Mouse (Mus musculus): ENCODE measurements around the gene Erg. TPM values are rescaled to one million over a fixed set of nuclear protein-coding genes. Genes with fewer than 3 reads are reported as not detected.

Erg gene
- polyA plus RNA-seq, 1 experiment: not detected

DNA sequence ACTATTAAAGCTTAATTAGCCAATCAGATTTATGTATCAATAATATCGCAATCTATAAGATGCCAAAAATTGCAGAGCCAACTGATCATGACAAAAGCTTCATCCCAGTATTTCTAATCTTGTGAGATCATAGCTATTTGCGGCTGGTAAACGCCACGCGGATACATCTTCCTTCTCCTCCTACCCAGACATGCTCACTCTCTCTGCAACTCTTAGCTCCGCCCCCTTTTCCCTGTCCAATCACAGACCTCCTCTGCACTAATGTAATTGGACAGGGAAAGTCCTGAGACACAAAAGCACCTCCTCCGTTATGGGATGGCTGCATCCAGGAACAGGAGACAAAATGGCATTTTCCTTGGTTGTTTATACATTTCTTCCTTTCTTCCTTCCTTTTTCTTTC lies 22.2 kb upstream of the Erg start:
- TF ChIP-seq POLR2A (IDR thresholded peaks at IDR 0.05; ENCODE audit: borderline replicate concordance, low read depth, low read length): no peak
- no peak for TF ChIP-seq CTCF (IDR thresholded peaks at IDR 0.05; ENCODE audit: low read depth, low read length)
- Histone ChIP-seq H3K27ac (ENCODE audit: insufficient read depth, low read depth, low read length) (no peak overlapping the region), H3K4me1 (ENCODE audit: control insufficient read depth, insufficient read depth, low read length) (peaks cover 10% of the 10 kb centered on the region), H3K4me3 (ENCODE audit: insufficient read depth, low read length) (no peak overlapping the region)

DNA sequence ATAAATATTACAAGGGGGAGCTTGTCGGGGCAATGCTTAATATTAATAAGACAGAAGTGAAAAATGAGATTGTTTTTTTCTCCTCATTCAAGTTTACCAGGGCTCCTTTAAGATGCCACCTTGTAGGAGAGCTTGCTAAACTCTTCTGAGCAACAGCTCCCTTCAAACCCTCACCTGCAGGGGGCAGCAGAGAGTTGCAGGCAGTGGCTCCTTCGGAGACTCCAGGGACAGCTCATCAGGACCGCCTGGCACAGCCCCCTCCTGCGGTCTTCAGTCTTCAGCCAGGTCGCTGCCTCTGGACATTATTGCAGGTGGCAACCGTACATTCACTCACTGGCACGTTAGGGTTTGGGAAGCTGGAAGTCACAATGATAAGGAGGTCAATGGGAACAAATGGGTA lies 18.9 kb upstream of the Erg start:
- Histone ChIP-seq H3K4me1 (ENCODE audit: control insufficient read depth, insufficient read depth, low read length) (no peaks in the 10 kb centered on the region), H3K27ac (ENCODE audit: insufficient read depth, low read depth, low read length) (no peak overlapping the region), H3K4me3 (ENCODE audit: insufficient read depth, low read length) (no peak overlapping the region)
- TF ChIP-seq POLR2A (IDR thresholded peaks at IDR 0.05; ENCODE audit: borderline replicate concordance, low read depth, low read length) (no peak), CTCF (IDR thresholded peaks at IDR 0.05; ENCODE audit: low read depth, low read length) (peak; percentile 82)

DNA sequence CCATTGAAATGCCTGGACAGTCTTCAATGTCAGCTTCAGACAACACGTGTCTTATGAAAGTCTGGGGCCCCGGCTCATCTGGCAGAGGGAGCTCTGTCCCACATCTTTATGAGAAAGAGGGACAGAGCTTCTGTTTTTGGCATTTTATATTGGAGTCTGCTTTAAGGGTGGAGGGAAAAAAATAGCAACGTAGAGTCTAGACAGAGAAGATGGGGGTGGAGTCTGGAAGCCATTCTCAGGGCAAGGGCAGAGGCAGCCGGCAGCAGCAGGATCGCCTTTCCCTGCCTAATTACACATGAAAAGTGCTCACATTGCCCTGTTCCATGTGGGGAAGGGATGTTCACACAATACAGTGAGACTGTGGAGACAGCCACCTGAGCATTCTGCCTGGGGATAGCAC lies 16.1 kb upstream of the Erg start:
- TF ChIP-seq POLR2A (IDR thresholded peaks at IDR 0.05; ENCODE audit: borderline replicate concordance, low read depth, low read length) (no peak), CTCF (IDR thresholded peaks at IDR 0.05; ENCODE audit: low read depth, low read length) (no peak)
- Histone ChIP-seq H3K4me3 (ENCODE audit: insufficient read depth, low read length) (no peak overlapping the region), H3K4me1 (ENCODE audit: control insufficient read depth, insufficient read depth, low read length) (no peaks in the 10 kb centered on the region), H3K27ac (ENCODE audit: insufficient read depth, low read depth, low read length) (no peak overlapping the region)

DNA sequence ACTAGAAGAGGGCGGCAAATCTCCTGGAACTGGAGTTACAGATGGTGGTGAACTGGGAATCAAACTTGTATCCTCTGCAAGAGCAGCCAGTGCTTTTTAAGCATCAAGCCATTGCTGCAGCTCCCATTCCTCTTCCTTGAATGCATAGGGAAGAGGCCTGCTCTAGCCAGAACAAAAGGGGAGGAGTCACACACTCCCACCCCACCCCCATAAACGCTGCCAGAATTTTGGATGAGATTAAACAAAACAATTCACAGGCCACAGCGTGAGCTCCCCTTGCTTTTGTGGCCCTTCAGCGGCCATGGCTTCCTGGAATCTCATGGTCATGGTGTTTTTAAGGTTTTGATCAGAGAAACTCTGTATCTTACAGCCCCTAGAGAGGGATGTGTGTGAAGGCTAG lies 15.4 kb upstream of the Erg start:
- TF ChIP-seq CTCF (IDR thresholded peaks at IDR 0.05; ENCODE audit: low read depth, low read length): no peak
- TF ChIP-seq POLR2A (IDR thresholded peaks at IDR 0.05; ENCODE audit: borderline replicate concordance, low read depth, low read length): no peak
- no peak overlapping the region for H3K27ac ChIP-seq (ENCODE audit: insufficient read depth, low read depth, low read length)
- H3K4me3 ChIP-seq (ENCODE audit: insufficient read depth, low read length): no peak overlapping the region
- H3K4me1 ChIP-seq (ENCODE audit: control insufficient read depth, insufficient read depth, low read length): no peaks in the 10 kb centered on the region

DNA sequence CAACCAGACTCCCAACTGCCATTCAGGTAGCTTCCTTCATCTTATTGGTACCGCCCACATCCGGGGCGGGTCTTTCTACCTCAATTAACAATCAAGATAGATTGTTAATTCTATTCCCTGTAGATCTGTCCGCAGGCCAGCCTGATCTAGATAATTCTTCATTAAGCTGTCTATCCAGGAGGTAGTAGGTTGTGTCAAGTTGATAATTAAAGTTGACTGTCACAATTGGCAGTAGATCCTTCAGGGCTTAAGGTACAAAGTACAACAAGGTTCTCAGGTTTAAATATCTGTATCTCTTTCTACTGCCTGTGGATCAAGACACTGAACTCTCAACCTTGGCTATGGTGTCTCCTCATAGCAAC lies 14.8 kb upstream of the Erg start:
- no peak overlapping the region for H3K4me3 ChIP-seq (ENCODE audit: insufficient read depth, low read length)
- H3K4me1 ChIP-seq (ENCODE audit: control insufficient read depth, insufficient read depth, low read length): no peaks in the 10 kb centered on the region
- no peak for TF ChIP-seq POLR2A (IDR thresholded peaks at IDR 0.05; ENCODE audit: borderline replicate concordance, low read depth, low read length)
- no peak for TF ChIP-seq CTCF (IDR thresholded peaks at IDR 0.05; ENCODE audit: low read depth, low read length)
- no peak overlapping the region for H3K27ac ChIP-seq (ENCODE audit: insufficient read depth, low read depth, low read length)

DNA sequence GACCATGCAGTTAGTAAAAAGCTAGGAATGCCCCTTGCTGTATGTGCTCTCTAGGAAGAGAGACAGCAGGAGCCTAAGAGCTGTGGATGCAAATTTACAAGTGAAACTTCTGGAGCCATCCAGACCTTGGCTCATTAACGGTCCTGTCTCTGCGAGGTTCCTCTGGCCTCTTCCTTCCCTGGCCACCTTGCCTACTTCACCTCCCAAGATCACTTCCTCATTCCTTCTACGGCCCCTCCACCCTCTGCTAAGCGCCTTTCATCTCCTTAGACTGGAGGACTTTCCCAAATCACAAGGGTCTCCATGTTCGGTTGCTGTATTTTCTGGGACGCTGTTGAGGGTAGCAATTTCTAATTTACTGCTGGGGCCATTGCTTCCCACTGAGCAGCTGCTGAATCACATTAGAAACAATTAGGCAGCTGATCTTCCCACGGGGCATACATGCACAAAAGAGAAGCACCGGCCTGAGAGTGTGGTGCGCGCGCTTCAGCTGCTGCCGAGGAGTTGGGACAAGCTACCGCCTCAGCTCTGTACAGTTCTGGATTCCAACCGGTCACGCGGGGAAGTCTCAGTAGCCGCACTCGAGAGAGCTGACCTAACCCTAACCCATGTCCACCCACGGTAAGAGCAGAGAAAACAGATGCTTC lies 14.3 kb upstream of the Erg start:
- Histone ChIP-seq H3K4me3 (ENCODE audit: insufficient read depth, low read length) (no peak overlapping the region), H3K4me1 (ENCODE audit: control insufficient read depth, insufficient read depth, low read length) (no peaks in the 10 kb centered on the region), H3K27ac (ENCODE audit: insufficient read depth, low read depth, low read length) (no peak overlapping the region)
- no peak for TF ChIP-seq POLR2A (IDR thresholded peaks at IDR 0.05; ENCODE audit: borderline replicate concordance, low read depth, low read length)
- no peak for TF ChIP-seq CTCF (IDR thresholded peaks at IDR 0.05; ENCODE audit: low read depth, low read length)

DNA sequence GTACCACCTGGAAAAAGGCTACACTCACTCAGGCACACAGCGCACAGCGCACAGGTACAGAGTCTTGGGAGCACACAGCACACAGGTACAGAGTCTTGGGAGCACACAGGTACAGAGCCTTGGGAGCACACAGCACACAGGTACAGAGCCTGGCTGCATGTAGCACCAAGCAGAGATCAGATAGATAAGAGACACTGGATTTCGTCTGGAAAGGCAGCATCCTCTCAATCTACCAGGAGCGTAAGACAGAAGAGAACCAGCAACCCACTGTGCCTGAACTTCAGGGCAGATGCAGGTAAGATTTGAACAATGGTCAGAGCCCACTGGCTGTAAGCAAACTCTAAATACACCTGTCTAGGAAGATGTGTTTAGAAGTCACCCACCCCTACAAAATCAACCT lies 12.5 kb upstream of the Erg start:
- Histone ChIP-seq H3K27ac (ENCODE audit: insufficient read depth, low read depth, low read length) (no peak overlapping the region), H3K4me3 (ENCODE audit: insufficient read depth, low read length) (no peak overlapping the region), H3K4me1 (ENCODE audit: control insufficient read depth, insufficient read depth, low read length) (no peaks in the 10 kb centered on the region)
- TF ChIP-seq CTCF (IDR thresholded peaks at IDR 0.05; ENCODE audit: low read depth, low read length): no peak
- TF ChIP-seq POLR2A (IDR thresholded peaks at IDR 0.05; ENCODE audit: borderline replicate concordance, low read depth, low read length): no peak

DNA sequence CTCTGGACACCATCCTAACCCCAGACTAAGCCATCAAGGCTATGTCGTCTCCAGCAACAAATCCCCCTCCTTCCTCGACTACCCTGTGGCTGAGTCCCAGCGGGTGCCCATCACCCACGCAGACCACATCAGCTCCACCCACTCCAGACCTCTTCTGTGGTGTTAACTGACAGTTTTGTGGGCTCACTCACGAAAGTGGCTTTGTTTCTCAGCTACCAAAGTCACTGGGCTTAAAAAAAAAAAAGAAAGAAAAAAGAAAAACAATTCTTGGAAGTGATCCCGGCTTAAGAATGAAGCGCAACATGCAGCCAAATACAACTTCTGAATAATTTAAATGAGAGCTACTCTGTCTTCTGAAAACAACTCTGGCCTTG lies 11.2 kb upstream of the Erg start:
- H3K4me3 ChIP-seq (ENCODE audit: insufficient read depth, low read length): no peak overlapping the region
- TF ChIP-seq CTCF (IDR thresholded peaks at IDR 0.05; ENCODE audit: low read depth, low read length) (no peak), POLR2A (IDR thresholded peaks at IDR 0.05; ENCODE audit: borderline replicate concordance, low read depth, low read length) (no peak)
- H3K27ac ChIP-seq (ENCODE audit: insufficient read depth, low read depth, low read length): no peak overlapping the region
- H3K4me1 ChIP-seq (ENCODE audit: control insufficient read depth, insufficient read depth, low read length): no peaks in the 10 kb centered on the region

DNA sequence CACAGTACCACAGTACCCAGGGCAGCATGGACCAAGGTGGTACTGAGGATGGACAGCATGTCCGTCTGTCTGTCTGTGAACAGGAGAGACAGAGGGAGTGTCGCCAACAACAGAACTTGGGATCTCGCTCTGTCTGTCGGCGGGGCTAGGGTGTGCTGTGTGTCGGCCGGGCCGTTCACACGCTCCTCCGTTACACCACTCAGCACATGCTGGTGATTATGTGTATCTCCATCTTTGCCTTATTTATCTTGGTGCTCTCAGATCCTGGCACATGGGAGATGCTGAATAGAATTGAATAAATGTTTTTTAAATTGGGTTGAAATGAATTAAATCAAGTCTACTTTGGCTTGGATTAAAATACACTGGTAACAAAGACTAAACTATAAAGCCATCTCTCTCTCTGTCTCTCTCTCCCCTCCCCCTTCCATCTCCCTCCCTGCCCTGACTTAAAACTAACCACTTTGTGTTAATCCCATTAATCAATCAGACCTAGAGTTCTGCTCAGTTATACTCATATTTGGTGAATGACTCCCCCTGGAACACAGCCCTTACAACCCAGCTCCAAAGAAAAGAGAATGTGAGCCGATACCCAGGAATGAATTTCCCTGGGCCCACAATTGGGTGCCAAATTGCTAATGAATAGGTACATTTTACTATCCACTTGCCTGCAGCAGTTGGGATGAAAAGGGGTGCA lies 10.6 kb upstream of the Erg start:
- H3K27ac ChIP-seq (ENCODE audit: insufficient read depth, low read depth, low read length): no peak overlapping the region
- TF ChIP-seq CTCF (IDR thresholded peaks at IDR 0.05; ENCODE audit: low read depth, low read length) (no peak), POLR2A (IDR thresholded peaks at IDR 0.05; ENCODE audit: borderline replicate concordance, low read depth, low read length) (no peak)
- no peak overlapping the region for H3K4me3 ChIP-seq (ENCODE audit: insufficient read depth, low read length)
- no peaks in the 10 kb centered on the region for H3K4me1 ChIP-seq (ENCODE audit: control insufficient read depth, insufficient read depth, low read length)

DNA sequence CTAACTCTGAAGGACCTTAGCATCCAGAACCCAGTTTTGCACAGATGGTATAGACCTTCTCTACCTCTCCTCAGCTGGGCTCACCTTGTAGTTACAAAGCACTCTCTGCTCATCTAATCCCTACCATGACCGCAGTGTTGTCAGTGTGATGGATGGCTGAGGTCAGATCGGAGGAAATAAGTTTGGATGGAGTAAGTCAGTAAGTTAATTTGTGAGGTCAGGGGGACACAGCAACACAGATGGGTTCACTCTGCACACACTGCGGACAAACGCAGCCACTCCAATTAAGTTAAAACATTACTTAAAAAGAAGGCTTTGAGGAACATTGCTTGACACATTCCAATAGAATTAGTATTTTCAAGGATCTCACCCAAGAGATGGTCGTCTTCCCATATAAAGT lies 2.5 kb upstream of the Erg start:
- no peaks in the 10 kb centered on the region for H3K4me1 ChIP-seq (ENCODE audit: control insufficient read depth, insufficient read depth, low read length)
- H3K4me3 ChIP-seq (ENCODE audit: insufficient read depth, low read length): no peak overlapping the region
- TF ChIP-seq POLR2A (IDR thresholded peaks at IDR 0.05; ENCODE audit: borderline replicate concordance, low read depth, low read length) (no peak), CTCF (IDR thresholded peaks at IDR 0.05; ENCODE audit: low read depth, low read length) (no peak)
- no peak overlapping the region for H3K27ac ChIP-seq (ENCODE audit: insufficient read depth, low read depth, low read length)
